Mouse (Mus musculus) mesoderm, embryonic 11.5 days (tissue): Measurements from ENCODE around the gene Tctex1d4.

ENCODE experiments used
- DNase-seq: peaks from one replicate; pipeline ENCODE4 v3.0.0-alpha.2; 2012; ENCODE audit warnings: low read depth, low spot score

Tctex1d4 gene

GRCm38 (mm10) chr4:117138295-117139216, 12.0 kb downstream of the Tctex1d4 start:
- DNase-seq, result no peak

- DNase-seq, result no peak
Measured at GRCm38 (mm10) chr4:117139217-117139612, 12.6 kb downstream of the Tctex1d4 start.

GRCm38 (mm10) chr4:117140613-117141012, 14.0 kb downstream of the Tctex1d4 start:
- no peak for DNase-seq

GRCm38 (mm10) chr4:117143023-117143422, 16.4 kb downstream of the Tctex1d4 start:
- no peak for DNase-seq

GRCm38 (mm10) chr4:117145248-117145647, 18.7 kb downstream of the Tctex1d4 start:
- no peak for DNase-seq

- peak; percentile 91 for DNase-seq
Measured at GRCm38 (mm10) chr4:117146176-117146575, 19.6 kb downstream of the Tctex1d4 start.

- no peak for DNase-seq
Measured at GRCm38 (mm10) chr4:117148047-117148713, 21.6 kb downstream of the Tctex1d4 start.

GRCm38 (mm10) chr4:117148815-117149214, 22.2 kb downstream of the Tctex1d4 start:
- no peak for DNase-seq

GRCm38 (mm10) chr4:117149291-117150211, 23.0 kb downstream of the Tctex1d4 start:
- no peak for DNase-seq

GRCm38 (mm10) chr4:117150212-117150733, 23.7 kb downstream of the Tctex1d4 start:
- no peak for DNase-seq

- no peak for DNase-seq
Measured at GRCm38 (mm10) chr4:117151416-117151815, 24.8 kb downstream of the Tctex1d4 start.

- no peak for DNase-seq
Measured at GRCm38 (mm10) chr4:117152714-117153113, 26.1 kb downstream of the Tctex1d4 start.

GRCm38 (mm10) chr4:117155020-117155791, 28.6 kb downstream of the Tctex1d4 start:
- DNase-seq, result no peak

GRCm38 (mm10) chr4:117155792-117156355, 29.3 kb downstream of the Tctex1d4 start, which contains the start of gene Rps8:
Gene Rps8, minus strand, starts transcription at chr4:117156243.
- DNase-seq, result peak; percentile 91

- no peak for DNase-seq
Measured at GRCm38 (mm10) chr4:117156372-117156771, 29.8 kb downstream of the Tctex1d4 start.

- no peak for DNase-seq
Measured at GRCm38 (mm10) chr4:117159666-117160065, 33.1 kb downstream of the Tctex1d4 start.

GRCm38 (mm10) chr4:117161183-117161582, 34.6 kb downstream of the Tctex1d4 start:
- DNase-seq, result no peak

- no peak for DNase-seq
Measured at GRCm38 (mm10) chr4:117169936-117170335, 43.3 kb downstream of the Tctex1d4 start.
